ENCODE assay signal across 13 mouse cellular contexts in the genomic region with DNA sequence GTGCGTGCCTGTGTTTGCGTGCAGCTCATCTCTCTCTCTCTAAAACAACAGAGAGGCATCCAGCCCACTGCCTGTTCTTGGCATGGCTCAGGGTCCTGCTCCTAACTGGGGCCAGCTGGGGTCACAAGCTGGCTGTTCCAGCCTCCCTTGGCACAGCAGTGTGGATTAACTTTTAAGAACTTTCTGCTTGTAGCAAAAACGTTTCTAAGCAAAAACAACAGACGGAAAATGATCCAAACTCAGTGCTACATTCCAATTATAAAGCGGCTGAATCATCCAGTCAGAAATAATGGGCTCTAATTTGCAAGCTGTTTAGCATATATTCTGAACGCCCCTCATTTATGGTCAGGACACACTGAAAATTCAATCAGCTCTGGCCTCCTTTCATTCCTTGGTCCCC.
A peak's percentile ranks its signal among the peaks of the same experiment; 100 is the strongest.
DNase-seq lines count a peak whose midpoint lies in the region; ATAC-seq lines count a peak whose summit lies in the region.
"Had no signal": no experiment of that assay in that cellular context is flagged by ENCODE, and none has a peak within 500 bp of the region (broad histone marks: within the 10 kb centered on the region; RNA-seq: fewer than 3 reads in every experiment).

No protein-coding gene starts in this region.

- peak overlapping the region; percentile 56 for H3K27ac ChIP-seq in forebrain, embryonic 10.5 days
- H3K27ac ChIP-seq in midbrain, embryonic 14.5 days (replicated peaks; ENCODE audit: low read depth, low read length): peak overlapping the region; percentile 55
- H3K27ac ChIP-seq in liver, embryonic 11.5 days (ENCODE audit: low read depth, low read length): no peak overlapping the region

- no peak overlapping the region for H3K9ac ChIP-seq in midbrain, embryonic 14.5 days (replicated peaks; ENCODE audit: low read length)
- no peak overlapping the region for H3K9ac ChIP-seq in liver, embryonic 11.5 days (ENCODE audit: low read depth, low read length)

- no peak overlapping the region for H3K4me3 ChIP-seq in forebrain, embryonic 10.5 days
- no peak overlapping the region for H3K4me3 ChIP-seq in midbrain, embryonic 14.5 days (replicated peaks; ENCODE audit: low read depth, low read length)
- no peak overlapping the region for H3K4me3 ChIP-seq in liver, embryonic 11.5 days (ENCODE audit: low read depth, low read length)

- intact Hi-C loops in gastrocnemius, postnatal 14 days (cut with DNase I; ENCODE audit: low total_unique reads): no loop called here
- intact Hi-C loops in heart, postnatal 36 days (cut with DNase I): no loop called here

- WGBS in forebrain, embryonic 10.5 days: 74% methylated on average over 6 of the region's 6 CpGs
- 73% methylated on average over 6 of the region's 6 CpGs for WGBS in midbrain, embryonic 14.5 days
- WGBS in liver, embryonic 11.5 days: 71% methylated on average over 6 of the region's 6 CpGs

- no peaks in the 10 kb centered on the region for H3K9me3 ChIP-seq in forebrain, embryonic 10.5 days
- no peaks in the 10 kb centered on the region for H3K9me3 ChIP-seq in midbrain, embryonic 14.5 days (ENCODE audit: control insufficient read depth, low read length)
- H3K9me3 ChIP-seq in liver, embryonic 11.5 days (ENCODE audit: control insufficient read depth, low read length): no peaks in the 10 kb centered on the region

- H3K36me3 ChIP-seq in forebrain, embryonic 10.5 days (replicated peaks): no peaks in the 10 kb centered on the region
- H3K36me3 ChIP-seq in midbrain, embryonic 14.5 days (ENCODE audit: control insufficient read depth, insufficient read depth, low read length): no peaks in the 10 kb centered on the region
- no peaks in the 10 kb centered on the region for H3K36me3 ChIP-seq in liver, embryonic 11.5 days (ENCODE audit: control insufficient read depth, insufficient read depth, low read length)

- no peak for ATAC-seq in midbrain, embryonic 14.5 days (ENCODE audit: low FRiP score, low TSS enrichment)
- no peak for ATAC-seq in liver, embryonic 11.5 days (replicated peaks; ENCODE audit: low FRiP score)

- H3K27me3 ChIP-seq in forebrain, embryonic 10.5 days (ENCODE audit: poor library complexity, severe bottlenecking): no peaks in the 10 kb centered on the region
- H3K27me3 ChIP-seq in midbrain, embryonic 14.5 days (ENCODE audit: control insufficient read depth, insufficient read depth, low read length): no peaks in the 10 kb centered on the region
- H3K27me3 ChIP-seq in liver, embryonic 11.5 days (replicated peaks; ENCODE audit: control insufficient read depth, insufficient read depth, low read length): no peaks in the 10 kb centered on the region

- peak; percentile 53 for DNase-seq in gastrocnemius, postnatal 14 days
- no peak for DNase-seq in gastrocnemius, adult 18-20 months (ENCODE audit: low spot score)
- DNase-seq in NIH3T3 (ENCODE audit: low read depth): peak; percentile 46
- DNase-seq in forebrain, embryonic 10.5 days (ENCODE audit: extremely low spot score, low spot score): no peak
- DNase-seq in midbrain, embryonic 14.5 days: no peak
- no peak for DNase-seq in heart, postnatal 36 days
- no peak for DNase-seq in liver, embryonic 11.5 days (ENCODE audit: low spot score)
- DNase-seq in adrenal gland, adult (ENCODE audit: inconsistent age in 2 of 2, low spot score in 1 of 2): no peak
- DNase-seq: cerebellum, adult 9-11 months; heart, adult 18-20 months; heart, postnatal 14 days; lung, postnatal 10 days; thymus, postnatal 14 days had no signal

- peaks cover 24% of the 10 kb centered on the region for H3K4me1 ChIP-seq in forebrain, embryonic 10.5 days
- 0 out of 2 replicates have a peak, but pooled peaks cover 7% of the 10 kb centered on the region for H3K4me1 ChIP-seq in midbrain, embryonic 14.5 days (ENCODE audit: control insufficient read depth, insufficient read depth, low read length)
- H3K4me1 ChIP-seq in liver, embryonic 11.5 days (replicated peaks; ENCODE audit: control insufficient read depth, insufficient read depth, low read length): no peaks in the 10 kb centered on the region

- no peak overlapping the region for H3K4me2 ChIP-seq in midbrain, embryonic 14.5 days (ENCODE audit: low read length)
- no peak overlapping the region for H3K4me2 ChIP-seq in liver, embryonic 11.5 days

Comparison
In these comparisons a context has a peak if more than half of its experiments do, and no peak if none do; other contexts are left out.
1. DNase-seq: peak in gastrocnemius, postnatal 14 days (single experiment) and NIH3T3 (single experiment); none in gastrocnemius, adult 18-20 months (single experiment), forebrain, embryonic 10.5 days (single experiment), midbrain, embryonic 14.5 days (single experiment), heart, postnatal 36 days (0 of 2), liver, embryonic 11.5 days (single experiment) and adrenal gland, adult (0 of 2).